8 mouse cellular contexts compared by ENCODE assay signal in genomic region chr9:15356916-15357483, GRCm38 (mm10). TPM values are rescaled to one million over a fixed set of nuclear protein-coding genes. Genes with fewer than 3 reads are reported as not detected.
DNase-seq lines count a peak whose midpoint lies in the region; ATAC-seq lines count a peak whose summit lies in the region.

No protein-coding gene starts in this region.

- H3K4me3 ChIP-seq in limb, embryonic 15.5 days = peak overlapping the region; percentile 85
- peak overlapping the region; percentile 89 for H3K4me3 ChIP-seq in stomach, embryonic 16.5 days (replicated peaks; ENCODE audit: low read length)

- H3K9me3 ChIP-seq in limb, embryonic 15.5 days = no peaks in the 10 kb centered on the region
- H3K9me3 ChIP-seq in stomach, embryonic 16.5 days (replicated peaks; ENCODE audit: control insufficient read depth, low read length) = no peaks in the 10 kb centered on the region

- peak; percentile 1 for DNase-seq in CD4-positive, CD25-positive, alpha-beta regulatory T cell, adult 2 months (ENCODE audit: low read depth, low spot score)
- peak; percentile 16 for DNase-seq in retina, postnatal 7 days (ENCODE audit: low read depth, low spot score)
- DNase-seq in retina, postnatal 1 day = no peak
- DNase-seq in thymus, adult 18-20 months = no peak

- ATAC-seq in CD4-positive, CD25-positive, alpha-beta regulatory T cell, adult 4 months = no peak
- no peak for ATAC-seq in limb, embryonic 15.5 days (ENCODE audit: insufficient number of reproducible peaks, low FRiP score, low TSS enrichment, low read depth)
- no peak for ATAC-seq in stomach, embryonic 16.5 days (ENCODE audit: insufficient read depth, low FRiP score)
- no peak for ATAC-seq in megakaryocyte progenitor cell, adult 5-6 weeks (replicated peaks; ENCODE audit: poor library complexity)

- peak overlapping the region; percentile 56 for H3K4me2 ChIP-seq in limb, embryonic 15.5 days
- H3K4me2 ChIP-seq in stomach, embryonic 16.5 days (ENCODE audit: low read depth, low read length) = peak overlapping the region; percentile 66

- H3K4me1 ChIP-seq in limb, embryonic 15.5 days = no peaks in the 10 kb centered on the region
- peaks cover 7% of the 10 kb centered on the region for H3K4me1 ChIP-seq in stomach, embryonic 16.5 days (ENCODE audit: control insufficient read depth, insufficient read depth, low read length)

- H3K27me3 ChIP-seq in limb, embryonic 15.5 days = no peaks in the 10 kb centered on the region
- no peaks in the 10 kb centered on the region for H3K27me3 ChIP-seq in stomach, embryonic 16.5 days (ENCODE audit: control insufficient read depth, insufficient read depth, low read length)

- peak overlapping the region; percentile 76 for H3K9ac ChIP-seq in limb, embryonic 15.5 days
- H3K9ac ChIP-seq in stomach, embryonic 16.5 days (ENCODE audit: low read length) = peak overlapping the region; percentile 84

- WGBS in limb, embryonic 15.5 days = 0% methylated on average over 9 of the region's 9 CpGs
- under 1% methylated on average over 9 of the region's 9 CpGs for WGBS in stomach, embryonic 16.5 days

- peak overlapping the region; percentile 83 for H3K27ac ChIP-seq in limb, embryonic 15.5 days
- H3K27ac ChIP-seq in stomach, embryonic 16.5 days (ENCODE audit: low read length) = peak overlapping the region; percentile 68

- peaks cover 4% of the 10 kb centered on the region for H3K36me3 ChIP-seq in limb, embryonic 15.5 days
- no peaks in the 10 kb centered on the region for H3K36me3 ChIP-seq in stomach, embryonic 16.5 days (ENCODE audit: control insufficient read depth, insufficient read depth, low read length)

RNA-seq across cellular contexts. Expression of gene Cep295, which starts 0.6 kb away (rescaled TPM):
- 10 to 100 TPM; 24.5 to 25.9 TPM for polyA plus RNA-seq in CD4-positive, CD25-positive, alpha-beta regulatory T cell, adult 4 months (2017; shearing (Covaris generic))
- 11.3 and 13.5 TPM in 2 replicates for polyA plus RNA-seq in limb, embryonic 15.5 days (2015; fragmentation: Nextera tagmentation; extraction: Ambion mirVana)
- 13.3 and 13.6 TPM in 2 replicates for polyA plus RNA-seq in stomach, embryonic 16.5 days (2015; fragmentation: Nextera tagmentation; extraction: Ambion mirVana)
- total RNA-seq in megakaryocyte progenitor cell, adult 5-6 weeks (2015) = 45.0 and 82.7 TPM in 2 replicates
- 35.1 and 60.7 TPM in 2 replicates for total RNA-seq in megakaryocyte progenitor cell, adult 5-6 weeks (2017)

RNA-seq across cellular contexts. Expression of gene 4931406C07Rik, which starts 50.8 kb away (rescaled TPM):
- 1 to 10 TPM; 3.6 to 6.3 TPM for polyA plus RNA-seq in CD4-positive, CD25-positive, alpha-beta regulatory T cell, adult 4 months (2017; shearing (Covaris generic))
- 8.0 and 10.1 TPM in 2 replicates for polyA plus RNA-seq in limb, embryonic 15.5 days (2015; fragmentation: Nextera tagmentation; extraction: Ambion mirVana)
- 8.9 and 9.0 TPM in 2 replicates for polyA plus RNA-seq in stomach, embryonic 16.5 days (2015; fragmentation: Nextera tagmentation; extraction: Ambion mirVana)
- 15.1 and 18.5 TPM in 2 replicates for total RNA-seq in megakaryocyte progenitor cell, adult 5-6 weeks (2015)
- 11.2 and 11.6 TPM in 2 replicates for total RNA-seq in megakaryocyte progenitor cell, adult 5-6 weeks (2017)

RNA-seq across cellular contexts. Expression of gene Taf1d, which starts 51.0 kb away (rescaled TPM):
- polyA plus RNA-seq in CD4-positive, CD25-positive, alpha-beta regulatory T cell, adult 4 months (2017; shearing (Covaris generic)) = 100 to 1,000 TPM; 115 to 148 TPM
- 56.7 and 68.4 TPM in 2 replicates for polyA plus RNA-seq in limb, embryonic 15.5 days (2015; fragmentation: Nextera tagmentation; extraction: Ambion mirVana)
- 55.2 and 70.1 TPM in 2 replicates for polyA plus RNA-seq in stomach, embryonic 16.5 days (2015; fragmentation: Nextera tagmentation; extraction: Ambion mirVana)
- total RNA-seq in megakaryocyte progenitor cell, adult 5-6 weeks (2015) = 394 and 427 TPM in 2 replicates
- 1,420 and 1,531 TPM in 2 replicates for total RNA-seq in megakaryocyte progenitor cell, adult 5-6 weeks (2017)

Comparison
In these comparisons a context has a peak if more than half of its experiments do, and no peak if none do; other contexts are left out.
1. DNase-seq: peak in CD4-positive, CD25-positive, alpha-beta regulatory T cell, adult 2 months (single experiment) and retina, postnatal 7 days (single experiment); none in retina, postnatal 1 day (single experiment) and thymus, adult 18-20 months (0 of 2).